Mouse (Mus musculus) layer of hippocampus, adult 18-20 months (tissue): ENCODE data around the gene Prr11. TPM values are rescaled to one million over a fixed set of nuclear protein-coding genes. Genes with fewer than 3 reads are reported as not detected.
"Not testable (repeated sequence)": the region's sequence is repeated elsewhere in the genome, so short reads cannot be mapped to it uniquely, and the experiment has no call there.

ENCODE experiments used
- DNase-seq, 2 experiments: peaks; one replicate each; pipeline ENCODE4 v3.0.0; 2022; ENCODE audit warnings: low spot score in 2 of 2
- microRNA-seq, 2 experiments: library from miRNA; unstranded; fragments of <30 nt; microRNA quantifications; one replicate each; pipeline ENCODE4 v1.2.0; 2021
- total RNA-seq, 2 experiments: library from RNA; stranded (reverse); gene quantifications; 2 replicates each; pipeline ENCODE4 v1.2.3; 2021

Gene Prr11
- total RNA-seq, 2 experiments from 2014 or later, result 0.25 to 0.42 TPM

GRCm38 (mm10) chr11:87048900-87049299 lies 59.6 kb downstream of the Prr11 start:
- DNase-seq, result not testable (repeated sequence)

- DNase-seq, result no peak
Observed at GRCm38 (mm10) chr11:87046968-87047367, 61.5 kb downstream of the Prr11 start.

- DNase-seq, result no peak
Observed at GRCm38 (mm10) chr11:87043052-87043451, 65.5 kb downstream of the Prr11 start.

GRCm38 (mm10) chr11:87039307-87039963 lies 69.1 kb downstream of the Prr11 start:
- no peak for DNase-seq

Small RNAs within 50 kb of the gene (microRNA-seq; reads per million reads assigned to microRNA genes)
- 139 to 686 reads per million in 2 experiments for gene Mir301

Other genes starting within 250 kb of the Prr11 start
- 10 to 100 TPM; 27.7 to 27.9 TPM for gene Ypel2, start 115.0 kb downstream of the Prr11 start, total RNA-seq
- 10 to 100 TPM; 44.0 to 47.0 TPM for gene Gdpd1, start 34.6 kb downstream of the Prr11 start, total RNA-seq
- 10 to 100 TPM; 16.3 to 17.8 TPM for gene Smg8, start 21.9 kb downstream of the Prr11 start, total RNA-seq
- 10 to 100 TPM; 12.8 to 15.0 TPM for gene Ska2, start 526 bp upstream of the Prr11 start, total RNA-seq
- 100 to 1,000 TPM; 174 to 185 TPM for gene Trim37, start 18.4 kb upstream of the Prr11 start, total RNA-seq